Mouse (Mus musculus) liver, embryonic 15.5 days (tissue): Measurements from ENCODE around the gene Rcbtb2. TPM values are rescaled to one million over a fixed set of nuclear protein-coding genes. Genes with fewer than 3 reads are reported as not detected.
A peak's percentile ranks its signal among the peaks of the same experiment; 100 is the strongest.
"Not testable (repeated sequence)": the region's sequence is repeated elsewhere in the genome, so short reads cannot be mapped to it uniquely, and the experiment has no call there.

Source experiments
- ATAC-seq: fragments of 200-750 bp; cut with Nextera tagmentation; 2 replicates; pipeline ENCODE4 v1.8.0; 2017; ENCODE audit warnings: moderate number of reproducible peaks, mild to moderate bottlenecking, moderate library complexity; ENCODE audit not compliant: insufficient read depth
- H3K27ac ChIP-seq: fragments of 300-500 bp; sonication (generic); replicated peaks from 2 replicates; pipeline ENCODE4 v1.5.1; 2015; ENCODE audit warnings: mild to moderate bottlenecking, inconsistent platforms
- H3K27me3 ChIP-seq: fragments of 300-500 bp; sonication (generic); 2 replicates; pipeline ENCODE4 v1.6.1; 2015; ENCODE audit warnings: mild to moderate bottlenecking, inconsistent platforms
- H3K36me3 ChIP-seq: fragments of 300-500 bp; sonication (generic); replicated peaks from 2 replicates; pipeline ENCODE4 v1.6.1; 2015; ENCODE audit warnings: moderate library complexity, mild to moderate bottlenecking, inconsistent platforms
- H3K4me1 ChIP-seq: fragments of 300-500 bp; sonication (generic); replicated peaks from 2 replicates; pipeline ENCODE4 v1.6.1; 2015; ENCODE audit warnings: inconsistent platforms
- H3K4me2 ChIP-seq: fragments of 300-500 bp; sonication (generic); 2 replicates; pipeline ENCODE4 v1.6.1; 2015; ENCODE audit warnings: moderate library complexity, mild to moderate bottlenecking, inconsistent platforms
- H3K4me3 ChIP-seq: fragments of 300-500 bp; sonication (generic); replicated peaks from 2 replicates; pipeline ENCODE4 v1.5.1; 2015; ENCODE audit warnings: mild to moderate bottlenecking, inconsistent platforms
- H3K9ac ChIP-seq: fragments of 300-500 bp; sonication (generic); 2 replicates; pipeline ENCODE4 v1.6.1; 2015; ENCODE audit warnings: moderate library complexity, mild to moderate bottlenecking, inconsistent platforms
- H3K9me3 ChIP-seq: fragments of 300-500 bp; sonication (generic); replicated peaks from 2 replicates; pipeline ENCODE4 v1.6.1; 2016; ENCODE audit warnings: inconsistent platforms
- WGBS: fragments of 180-500 bp; shearing (Covaris S2); methylation state at CpG from one replicate; pipeline ENCODE4 v1.1.7; 2015; ENCODE audit warnings: mixed read lengths; ENCODE audit not compliant: insufficient replicate concordance; 5-methylcytosine and 5-hydroxymethylcytosine counted together
- polyA plus RNA-seq: library from polyadenylated mRNA; unstranded; fragments of >200 nt; fragmentation: Nextera tagmentation; extraction: Ambion mirVana; gene quantifications from 2 replicates; pipeline ENCODE4 v1.2.1, GENCODE M21; 2015

The Rcbtb2 gene
- 16.6 and 18.9 TPM in 2 replicates for polyA plus RNA-seq

- Histone ChIP-seq H3K4me3 (no peak within 1 kb of the TSS), H3K9ac (no peak within 1 kb of the TSS), H3K36me3 (no peaks in the 10 kb centered on the region), H3K27ac (peak within 1 kb of the TSS; percentile 59), H3K27me3 (no peaks in the 10 kb centered on the region), H3K4me2 (peak within 1 kb of the TSS; percentile 15; the same call in 1 of the 2 replicates), H3K9me3 (no peaks in the 10 kb centered on the region), H3K4me1 (peaks cover 25% of the 10 kb centered on the region)
- WGBS = 22% methylated on average over 4 of the region's 4 CpGs
- ATAC-seq = no peak
Measured at GRCm38 (mm10) chr14:73122923-73123278, at the start of gene Rcbtb2. Rcbtb2 (plus strand) TSS chr14:73123037.

GRCm38 (mm10) chr14:73083563-73083962 lies 39.3 kb upstream of the Rcbtb2 start:
- WGBS = 53% methylated on average over 2 of the region's 2 CpGs

GRCm38 (mm10) chr14:73086425-73086824 lies 36.4 kb upstream of the Rcbtb2 start:
- no peaks in the 10 kb centered on the region for H3K9me3 ChIP-seq
- no peak for ATAC-seq
- 58% methylated on average over 3 of the region's 3 CpGs for WGBS
- H3K27me3 ChIP-seq = no peaks in the 10 kb centered on the region
- no peak overlapping the region for H3K9ac ChIP-seq
- H3K36me3 ChIP-seq = no peaks in the 10 kb centered on the region
- no peak overlapping the region for H3K4me3 ChIP-seq
- H3K27ac ChIP-seq = no peak overlapping the region
- H3K4me1 ChIP-seq = no peaks in the 10 kb centered on the region
- no peak overlapping the region for H3K4me2 ChIP-seq

More at GRCm38 (mm10) chr14:73083563-73083962, 39.3 kb upstream of the Rcbtb2 start:
- no peaks in the 10 kb centered on the region for H3K27me3 ChIP-seq
- no peaks in the 10 kb centered on the region for H3K9me3 ChIP-seq
- H3K27ac ChIP-seq = no peak overlapping the region
- no peak overlapping the region for H3K4me2 ChIP-seq
- H3K4me3 ChIP-seq = no peak overlapping the region
- ATAC-seq = no peak
- H3K36me3 ChIP-seq = no peaks in the 10 kb centered on the region
- no peak overlapping the region for H3K9ac ChIP-seq
- no peaks in the 10 kb centered on the region for H3K4me1 ChIP-seq

- Histone ChIP-seq H3K9me3 (no peaks in the 10 kb centered on the region), H3K4me1 (no peaks in the 10 kb centered on the region), H3K4me3 (no peak overlapping the region), H3K4me2 (no peak overlapping the region), H3K27ac (no peak overlapping the region), H3K9ac (no peak overlapping the region), H3K36me3 (no peaks in the 10 kb centered on the region), H3K27me3 (no peaks in the 10 kb centered on the region)
- ATAC-seq = no peak
- 61% methylated on average over 5 of the region's 5 CpGs for WGBS
Measured at GRCm38 (mm10) chr14:73087247-73087646, 35.6 kb upstream of the Rcbtb2 start.

- Histone ChIP-seq H3K27me3 (no peaks in the 10 kb centered on the region), H3K4me2 (no peak overlapping the region), H3K36me3 (no peaks in the 10 kb centered on the region), H3K4me3 (no peak overlapping the region), H3K27ac (no peak overlapping the region), H3K4me1 (no peaks in the 10 kb centered on the region), H3K9ac (no peak overlapping the region), H3K9me3 (no peaks in the 10 kb centered on the region)
- WGBS = 45% methylated on average over 5 of the region's 5 CpGs
- ATAC-seq = no peak
Measured at GRCm38 (mm10) chr14:73087746-73088145, 35.1 kb upstream of the Rcbtb2 start.

- Histone ChIP-seq H3K27me3 (no peaks in the 10 kb centered on the region), H3K27ac (no peak overlapping the region), H3K4me3 (no peak overlapping the region), H3K9ac (no peak overlapping the region), H3K4me2 (no peak overlapping the region), H3K36me3 (no peaks in the 10 kb centered on the region), H3K4me1 (no peaks in the 10 kb centered on the region), H3K9me3 (no peaks in the 10 kb centered on the region)
- 64% methylated on average over 1 of the region's 1 CpGs for WGBS
- no peak for ATAC-seq
Measured at GRCm38 (mm10) chr14:73088224-73088623, 34.6 kb upstream of the Rcbtb2 start.

GRCm38 (mm10) chr14:73092871-73093270 lies 30.0 kb upstream of the Rcbtb2 start:
- H3K9ac ChIP-seq = no peak overlapping the region

GRCm38 (mm10) chr14:73094802-73095550 lies 27.9 kb upstream of the Rcbtb2 start:
- Histone ChIP-seq H3K27ac (no peak overlapping the region), H3K9me3 (no peaks in the 10 kb centered on the region), H3K4me1 (no peaks in the 10 kb centered on the region), H3K36me3 (no peaks in the 10 kb centered on the region), H3K4me2 (no peak overlapping the region), H3K4me3 (no peak overlapping the region), H3K9ac (no peak overlapping the region), H3K27me3 (no peaks in the 10 kb centered on the region)
- no peak for ATAC-seq
- WGBS = 49% methylated on average over 13 of the region's 13 CpGs

More at GRCm38 (mm10) chr14:73092871-73093270, 30.0 kb upstream of the Rcbtb2 start:
- no peak overlapping the region for H3K4me2 ChIP-seq
- H3K4me1 ChIP-seq = no peaks in the 10 kb centered on the region
- 60% methylated on average over 3 of the region's 3 CpGs for WGBS
- no peaks in the 10 kb centered on the region for H3K27me3 ChIP-seq
- H3K4me3 ChIP-seq = no peak overlapping the region
- ATAC-seq = no peak
- no peak overlapping the region for H3K27ac ChIP-seq
- no peaks in the 10 kb centered on the region for H3K36me3 ChIP-seq
- H3K9me3 ChIP-seq = no peaks in the 10 kb centered on the region

- no peaks in the 10 kb centered on the region for H3K36me3 ChIP-seq
- H3K4me1 ChIP-seq = no peaks in the 10 kb centered on the region
- no peak overlapping the region for H3K27ac ChIP-seq
- ATAC-seq = no peak
- H3K4me2 ChIP-seq = no peak overlapping the region
- no peaks in the 10 kb centered on the region for H3K27me3 ChIP-seq
- 34% methylated on average over 10 of the region's 10 CpGs for WGBS
- no peaks in the 10 kb centered on the region for H3K9me3 ChIP-seq
- H3K4me3 ChIP-seq = no peak overlapping the region
- no peak overlapping the region for H3K9ac ChIP-seq
Measured at GRCm38 (mm10) chr14:73098677-73099387, 24.0 kb upstream of the Rcbtb2 start.

GRCm38 (mm10) chr14:73102270-73102865 lies 20.5 kb upstream of the Rcbtb2 start:
- Histone ChIP-seq H3K4me1 (peaks cover 6% of the 10 kb centered on the region), H3K27ac (no peak overlapping the region), H3K27me3 (no peaks in the 10 kb centered on the region), H3K9ac (no peak overlapping the region), H3K4me3 (no peak overlapping the region), H3K36me3 (no peaks in the 10 kb centered on the region), H3K9me3 (no peaks in the 10 kb centered on the region), H3K4me2 (no peak overlapping the region)
- WGBS = 44% methylated on average over 12 of the region's 12 CpGs
- ATAC-seq = no peak

GRCm38 (mm10) chr14:73102986-73103385 lies 19.9 kb upstream of the Rcbtb2 start:
- WGBS = 56% methylated on average over 4 of the region's 4 CpGs
- not testable (repeated sequence) for H3K4me3 ChIP-seq, H3K4me2 ChIP-seq, H3K9me3 ChIP-seq, H3K27me3 ChIP-seq, H3K36me3 ChIP-seq, H3K4me1 ChIP-seq, H3K27ac ChIP-seq, ATAC-seq, H3K9ac ChIP-seq
